Mouse (Mus musculus) CH12.LX (cell line): Measurements from ENCODE around the gene Gm4969.

Experiments
- CTCF ChIP-seq, 2 experiments: IDR thresholded peaks in 1 of 2; conservative IDR thresholded peaks in 1 of 2; 2 replicates each; pipeline ENCODE4 v1.5.1; 2011 to 2012; ENCODE audit warnings: low read depth in 2 of 2, low read length in 2 of 2, improper control_type of control experiment in 1 of 2, inconsistent platforms in 1 of 2, mild to moderate bottlenecking in 1 of 2, moderate library complexity in 1 of 2
- POLR2A ChIP-seq: IDR thresholded peaks from 2 replicates; pipeline ENCODE4 v1.6.1; 2011; ENCODE audit warnings: low read depth, mild to moderate bottlenecking, improper control_type of control experiment, low read length
- POLR2AphosphoS2 ChIP-seq: IDR thresholded peaks from 2 replicates; pipeline ENCODE4 v1.6.1; 2011; ENCODE audit warnings: low read depth, low read length, improper control_type of control experiment
- USF2 ChIP-seq: conservative IDR thresholded peaks from 2 replicates; pipeline ENCODE4 v1.6.1; 2011; ENCODE audit warnings: low read depth, low read length, improper control_type of control experiment
- ZKSCAN1 ChIP-seq: IDR thresholded peaks from 2 replicates; pipeline ENCODE4 v1.6.1; 2012; ENCODE audit warnings: low read depth, inconsistent platforms, low read length, improper control_type of control experiment, borderline replicate concordance
- ZNF384 ChIP-seq: IDR thresholded peaks from 2 replicates; pipeline ENCODE4 v1.6.1; 2012; ENCODE audit warnings: low read depth, low read length, improper control_type of control experiment, inconsistent platforms

- TF ChIP-seq CTCF (conservative IDR thresholded peaks at IDR 0.05 in 1 of 2, IDR thresholded peaks at IDR 0.05 in 1 of 2; ENCODE audit: low read depth in 2 of 2, low read length in 2 of 2), result no peak
- TF ChIP-seq USF2, result no peak
- TF ChIP-seq ZKSCAN1, result no peak
- TF ChIP-seq POLR2AphosphoS2, result no peak; the same call in 1 of the 2 replicates
- TF ChIP-seq ZNF384, result no peak
- peak; percentile 97 for TF ChIP-seq POLR2A
Observed at GRCm38 (mm10) chr7:19148875-19149541, 30.8 kb upstream of the Gm4969 start, which contains the start of gene Qpctl.
